Mouse (Mus musculus) stomach, embryonic 15.5 days (tissue): ENCODE results near the gene Amotl1. TPM values are rescaled to one million over a fixed set of nuclear protein-coding genes. Genes with fewer than 3 reads are reported as not detected.

Experiments used
- ATAC-seq: fragments of 200-750 bp; cut with Nextera tagmentation; 2 replicates; pipeline ENCODE4 v1.8.0; 2017; ENCODE audit warnings: low read depth, moderate number of reproducible peaks, moderate TSS enrichment; ENCODE audit not compliant: insufficient read depth, low FRiP score
- H3K27ac ChIP-seq: fragments of 300-500 bp; sonication (generic); 2 replicates; pipeline ENCODE4 v1.5.1; 2015; ENCODE audit warnings: mild to moderate bottlenecking, inconsistent platforms
- H3K27me3 ChIP-seq: fragments of 300-500 bp; sonication (generic); replicated peaks from 2 replicates; pipeline ENCODE4 v1.6.1; 2015; ENCODE audit warnings: inconsistent platforms
- H3K36me3 ChIP-seq: fragments of 300-500 bp; sonication (generic); 2 replicates; pipeline ENCODE4 v1.6.1; 2015; ENCODE audit warnings: inconsistent platforms
- H3K4me1 ChIP-seq: fragments of 300-500 bp; sonication (generic); 2 replicates; pipeline ENCODE4 v1.6.1; 2015; ENCODE audit warnings: inconsistent platforms
- H3K4me2 ChIP-seq: fragments of 300-500 bp; sonication (generic); 2 replicates; pipeline ENCODE4 v1.6.1; 2015; ENCODE audit warnings: mild to moderate bottlenecking, inconsistent platforms
- H3K4me3 ChIP-seq: fragments of 300-500 bp; sonication (generic); replicated peaks from 2 replicates; pipeline ENCODE4 v1.5.1; 2015; ENCODE audit warnings: inconsistent platforms
- H3K9ac ChIP-seq: fragments of 300-500 bp; sonication (generic); 2 replicates; pipeline ENCODE4 v1.6.1; 2015; ENCODE audit warnings: inconsistent platforms
- H3K9me3 ChIP-seq: fragments of 300-500 bp; sonication (generic); 2 replicates; pipeline ENCODE4 v1.6.1; 2016; ENCODE audit warnings: inconsistent platforms
- WGBS: fragments of 180-500 bp; shearing (Covaris S2); methylation state at CpG from one replicate; pipeline ENCODE4 v1.1.7; 2015; 5-methylcytosine and 5-hydroxymethylcytosine counted together
- polyA plus RNA-seq: library from polyadenylated mRNA; unstranded; fragments of >200 nt; fragmentation: Nextera tagmentation; extraction: Ambion mirVana; gene quantifications from 2 replicates; pipeline ENCODE4 v1.2.1, GENCODE M21; 2015

Gene Amotl1
- polyA plus RNA-seq, 1 experiment from 2014 or later, result 17.2 TPM

- Histone ChIP-seq H3K9ac (no peak overlapping the region), H3K27ac (peak overlapping the region; percentile 83), H3K4me3 (no peak overlapping the region), H3K36me3 (no peaks in the 10 kb centered on the region), H3K27me3 (no peaks in the 10 kb centered on the region), H3K4me2 (no peak overlapping the region), H3K9me3 (no peaks in the 10 kb centered on the region), H3K4me1 (no peaks in the 10 kb centered on the region)
- no peak for ATAC-seq
- WGBS, result 66% methylated on average over 7 of the region's 7 CpGs
Measured at GRCm38 (mm10) chr9:14662876-14663275, 18.0 kb upstream of the Amotl1 start.

GRCm38 (mm10) chr9:14662138-14662537 lies 17.3 kb upstream of the Amotl1 start:
- Histone ChIP-seq H3K9me3 (no peaks in the 10 kb centered on the region), H3K27ac (peak overlapping the region; percentile 83), H3K4me3 (no peak overlapping the region), H3K4me2 (no peak overlapping the region), H3K36me3 (no peaks in the 10 kb centered on the region), H3K9ac (no peak overlapping the region), H3K27me3 (no peaks in the 10 kb centered on the region), H3K4me1 (no peaks in the 10 kb centered on the region)
- WGBS, result 68% methylated on average over 9 of the region's 9 CpGs
- peak; percentile 47; the same call in 1 of the 2 replicates for ATAC-seq

GRCm38 (mm10) chr9:14657926-14658325 lies 13.1 kb upstream of the Amotl1 start:
- Histone ChIP-seq H3K27ac (no peak overlapping the region), H3K4me3 (no peak overlapping the region), H3K4me2 (no peak overlapping the region), H3K9ac (no peak overlapping the region), H3K36me3 (no peaks in the 10 kb centered on the region), H3K4me1 (no peaks in the 10 kb centered on the region), H3K27me3 (no peaks in the 10 kb centered on the region), H3K9me3 (no peaks in the 10 kb centered on the region)
- ATAC-seq, result no peak
- 48% methylated on average over 2 of the region's 2 CpGs for WGBS

DNA sequence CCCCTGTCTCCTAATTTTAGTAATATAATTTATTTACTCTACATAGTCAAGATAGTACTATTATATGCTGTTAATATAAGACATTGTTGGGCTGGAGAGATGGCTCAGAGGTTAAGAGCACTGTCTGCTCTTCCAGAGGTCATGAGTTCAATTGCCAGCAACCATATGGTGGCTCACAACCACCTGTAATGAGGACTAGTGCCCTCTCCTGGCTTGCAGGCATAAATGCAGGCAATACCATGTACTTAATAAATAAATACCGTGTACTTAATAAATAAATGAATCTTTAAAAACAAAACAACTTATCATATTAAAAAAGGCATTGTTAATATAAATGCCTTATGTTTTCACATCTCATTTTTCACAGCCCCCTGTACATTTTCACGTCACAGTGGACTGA lies 9.2 kb upstream of the Amotl1 start:
- H3K27me3 ChIP-seq, result no peaks in the 10 kb centered on the region
- no peak overlapping the region for H3K9ac ChIP-seq
- ATAC-seq, result no peak
- no peaks in the 10 kb centered on the region for H3K4me1 ChIP-seq
- no peak overlapping the region for H3K27ac ChIP-seq
- H3K9me3 ChIP-seq, result no peaks in the 10 kb centered on the region
- H3K36me3 ChIP-seq, result no peaks in the 10 kb centered on the region
- 66% methylated on average over 2 of the region's 2 CpGs for WGBS
- H3K4me3 ChIP-seq, result no peak overlapping the region
- no peak overlapping the region for H3K4me2 ChIP-seq

DNA sequence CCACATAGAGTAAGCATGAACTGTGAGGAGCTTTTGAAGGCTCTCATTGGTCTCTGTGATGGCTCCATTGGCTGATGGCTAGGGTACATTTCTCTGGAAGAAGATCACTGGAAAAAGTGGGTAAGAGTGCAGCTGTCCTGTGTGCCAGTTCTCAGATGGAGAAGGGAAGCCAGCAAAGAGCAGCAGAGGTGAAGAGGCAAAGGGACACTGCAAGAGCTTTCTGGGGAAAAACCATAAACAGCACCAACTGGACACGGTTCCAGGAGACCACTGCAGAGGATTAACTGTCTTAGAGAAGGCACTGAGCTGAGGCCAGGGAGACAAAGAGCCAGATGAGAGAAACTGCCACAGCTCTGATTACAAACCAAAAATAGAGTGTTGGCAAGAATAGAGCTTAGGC lies 7.9 kb upstream of the Amotl1 start:
- Histone ChIP-seq H3K4me3 (no peak overlapping the region), H3K4me2 (no peak overlapping the region), H3K4me1 (no peaks in the 10 kb centered on the region), H3K9ac (no peak overlapping the region), H3K27ac (no peak overlapping the region), H3K27me3 (no peaks in the 10 kb centered on the region), H3K9me3 (no peaks in the 10 kb centered on the region), H3K36me3 (no peaks in the 10 kb centered on the region)
- 82% methylated on average over 1 of the region's 1 CpGs for WGBS
- ATAC-seq, result no peak

DNA sequence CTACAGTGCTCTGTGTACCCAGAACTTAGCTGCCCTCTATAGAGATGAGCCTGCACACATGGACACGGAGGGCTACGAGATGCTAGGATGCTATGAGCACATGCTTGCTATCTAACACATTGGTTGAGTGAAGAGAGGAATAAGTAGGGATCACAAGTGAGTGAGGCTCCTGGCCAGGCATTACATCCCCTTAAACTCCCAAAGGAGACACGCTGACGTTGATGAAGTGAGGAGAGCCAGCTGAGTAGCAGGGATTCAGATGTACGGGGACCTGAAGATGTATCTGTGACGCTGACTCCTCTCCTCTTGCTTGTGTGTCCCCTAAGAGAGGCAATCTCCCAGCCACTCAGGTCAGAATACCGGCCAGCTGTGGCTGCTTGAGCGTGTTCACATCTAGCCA lies 3.0 kb upstream of the Amotl1 start:
- Histone ChIP-seq H3K9me3 (no peaks in the 10 kb centered on the region), H3K27me3 (no peaks in the 10 kb centered on the region), H3K4me3 (no peak overlapping the region), H3K27ac (no peak overlapping the region), H3K9ac (no peak overlapping the region), H3K36me3 (no peaks in the 10 kb centered on the region), H3K4me1 (no peaks in the 10 kb centered on the region), H3K4me2 (no peak overlapping the region)
- WGBS, result 84% methylated on average over 8 of the region's 8 CpGs
- ATAC-seq, result no peak

- ATAC-seq, result no peak
Measured at GRCm38 (mm10) chr9:14646641-14647040, 1.8 kb upstream of the Amotl1 start.

DNA sequence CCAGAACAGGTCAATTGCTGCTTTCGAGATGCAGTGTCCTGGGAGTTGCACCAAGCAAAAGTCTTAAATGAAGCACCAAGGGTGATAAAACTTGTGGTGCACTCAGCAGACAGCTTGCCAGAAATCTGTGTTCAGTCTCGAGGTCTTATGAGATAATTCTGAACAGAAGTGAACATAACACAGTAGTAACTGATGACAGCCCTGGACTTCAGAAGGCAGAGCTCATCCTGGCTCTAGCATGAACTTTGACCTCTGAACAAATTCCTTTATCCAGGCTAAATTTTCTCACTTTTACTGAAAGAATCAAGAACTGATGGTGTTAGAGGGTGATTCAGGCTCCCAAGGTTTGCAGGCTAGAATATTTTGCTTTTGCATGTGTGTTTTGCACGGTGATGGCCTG lies 1.2 kb upstream of the Amotl1 start:
- ATAC-seq, result no peak
- H3K27ac ChIP-seq, result no peak overlapping the region
- H3K9me3 ChIP-seq, result no peaks in the 10 kb centered on the region
- H3K4me1 ChIP-seq, result peaks cover 5% of the 10 kb centered on the region; the same call in 1 of the 2 replicates
- no peak overlapping the region for H3K9ac ChIP-seq
- H3K27me3 ChIP-seq, result no peaks in the 10 kb centered on the region
- H3K4me2 ChIP-seq, result no peak overlapping the region
- WGBS, result 75% methylated on average over 3 of the region's 3 CpGs
- H3K36me3 ChIP-seq, result no peaks in the 10 kb centered on the region
- no peak overlapping the region for H3K4me3 ChIP-seq

More at GRCm38 (mm10) chr9:14646641-14647040, 1.8 kb upstream of the Amotl1 start:
- Histone ChIP-seq H3K4me1 (peaks cover 5% of the 10 kb centered on the region; the same call in 1 of the 2 replicates), H3K4me2 (no peak overlapping the region), H3K4me3 (no peak overlapping the region), H3K36me3 (no peaks in the 10 kb centered on the region), H3K9me3 (no peaks in the 10 kb centered on the region), H3K27me3 (no peaks in the 10 kb centered on the region), H3K9ac (no peak overlapping the region), H3K27ac (no peak overlapping the region)
- WGBS, result 95% methylated on average over 1 of the region's 1 CpGs

- Histone ChIP-seq H3K27me3 (no peaks in the 10 kb centered on the region), H3K4me3 (no peak overlapping the region), H3K9ac (no peak overlapping the region), H3K36me3 (no peaks in the 10 kb centered on the region), H3K4me2 (no peak overlapping the region), H3K27ac (no peak overlapping the region), H3K9me3 (no peaks in the 10 kb centered on the region), H3K4me1 (peaks cover 9% of the 10 kb centered on the region; the same call in 1 of the 2 replicates)
- ATAC-seq, result no peak
- 64% methylated on average over 6 of the region's 6 CpGs for WGBS
Measured at GRCm38 (mm10) chr9:14643328-14643727, 1.5 kb downstream of the Amotl1 start.

GRCm38 (mm10) chr9:14642251-14643021 lies 2.4 kb downstream of the Amotl1 start:
- WGBS, result 25% methylated on average over 5 of the region's 5 CpGs
- no peak; the same call in 1 of the 2 replicates for ATAC-seq
- H3K9me3 ChIP-seq, result no peaks in the 10 kb centered on the region
- no peak overlapping the region for H3K4me3 ChIP-seq
- H3K4me2 ChIP-seq, result no peak overlapping the region
- no peaks in the 10 kb centered on the region for H3K27me3 ChIP-seq
- H3K36me3 ChIP-seq, result no peaks in the 10 kb centered on the region
- no peak overlapping the region for H3K27ac ChIP-seq
- peaks cover 9% of the 10 kb centered on the region; the same call in 1 of the 2 replicates for H3K4me1 ChIP-seq
- no peak overlapping the region for H3K9ac ChIP-seq

- Histone ChIP-seq H3K9ac (no peak overlapping the region), H3K36me3 (no peaks in the 10 kb centered on the region), H3K4me3 (no peak overlapping the region), H3K9me3 (no peaks in the 10 kb centered on the region), H3K27me3 (no peaks in the 10 kb centered on the region), H3K27ac (no peak overlapping the region; the same call in 1 of the 2 replicates), H3K4me2 (no peak overlapping the region), H3K4me1 (peaks cover 9% of the 10 kb centered on the region; the same call in 1 of the 2 replicates)
- ATAC-seq, result peak; percentile 61; the same call in 1 of the 2 replicates
- 35% methylated on average over 7 of the region's 7 CpGs for WGBS
Measured at GRCm38 (mm10) chr9:14641310-14642067, 3.4 kb downstream of the Amotl1 start.

- Histone ChIP-seq H3K36me3 (no peaks in the 10 kb centered on the region), H3K27me3 (0 out of 2 replicates have a peak, but pooled peaks cover 4% of the 10 kb centered on the region), H3K4me2 (no peak overlapping the region), H3K9me3 (no peaks in the 10 kb centered on the region), H3K4me3 (no peak overlapping the region), H3K27ac (no peak overlapping the region), H3K4me1 (peaks cover 11% of the 10 kb centered on the region; the same call in 1 of the 2 replicates), H3K9ac (no peak overlapping the region)
- ATAC-seq, result no peak
- WGBS, result 39% methylated on average over 3 of the region's 3 CpGs
Measured at GRCm38 (mm10) chr9:14636244-14636643, 8.6 kb downstream of the Amotl1 start.
